Mouse (Mus musculus) CH12.LX (cell line): ENCODE data around the gene Necap1. TPM values are rescaled to one million over a fixed set of nuclear protein-coding genes. Genes with fewer than 3 reads are reported as not detected.

Experiments used
- DNase-seq: peaks from one replicate; pipeline ENCODE4 v3.0.0-alpha.2; 2013; ENCODE audit errors: extremely low read depth
- H3K27ac ChIP-seq: 2 replicates; pipeline ENCODE4 v1.5.1; 2012; ENCODE audit warnings: low read depth, mild to moderate bottlenecking, control low read depth, moderate library complexity; ENCODE audit not compliant: insufficient read depth
- H3K27me3 ChIP-seq: replicated peaks from 2 replicates; pipeline ENCODE3; 2012; ENCODE audit warnings: inconsistent platforms
- H3K36me3 ChIP-seq, 2 experiments: replicated peaks in 1 of 2; 2 replicates each; pipeline versions ENCODE3 to v1.6.1; 2012; ENCODE audit warnings: inconsistent platforms in 1 of 2, low read length in 1 of 2, mild to moderate bottlenecking in 1 of 2, mixed read lengths in 1 of 2, moderate library complexity in 1 of 2; ENCODE audit not compliant: control insufficient read depth in 1 of 2, insufficient read depth in 1 of 2
- H3K4me1 ChIP-seq, 2 experiments: 2 replicates each; pipeline ENCODE4 v1.6.1; 2012; ENCODE audit warnings: inconsistent platforms in 1 of 2, moderate library complexity in 1 of 2; ENCODE audit not compliant: insufficient read depth in 2 of 2, control insufficient read depth in 1 of 2
- H3K4me2 ChIP-seq: 2 replicates; pipeline ENCODE4 v1.6.1; 2012; ENCODE audit warnings: low read depth, mild to moderate bottlenecking, control low read depth; ENCODE audit not compliant: poor library complexity, insufficient read depth, severe bottlenecking
- H3K4me3 ChIP-seq, 3 experiments: fragments of 150-350 bp in 1 of 3; sonication (generic) in 1 of 3; replicated peaks in 1 of 3; 2 replicates each; pipeline versions ENCODE3 to v1.5.1; 2011 to 2012; ENCODE audit warnings: low read depth in 2 of 3, low read length in 2 of 3, mild to moderate bottlenecking in 2 of 3, moderate library complexity in 2 of 3, control low read depth in 1 of 3, improper control_type of control experiment in 1 of 3, inconsistent platforms in 1 of 3, mixed read lengths in 1 of 3; ENCODE audit not compliant: poor library complexity in 1 of 3
- H3K79me2 ChIP-seq: replicated peaks from 2 replicates; pipeline ENCODE4 v1.6.1; 2012; ENCODE audit warnings: mild to moderate bottlenecking, moderate library complexity; ENCODE audit not compliant: control insufficient read depth, poor library complexity, insufficient read depth, severe bottlenecking; ENCODE audit errors: extremely low read depth
- H3K9ac ChIP-seq: 2 replicates; pipeline ENCODE4 v1.6.1; 2012; ENCODE audit warnings: low read depth, mild to moderate bottlenecking, control low read depth, moderate library complexity; ENCODE audit not compliant: insufficient read depth
- H3K9me3 ChIP-seq: replicated peaks from 2 replicates; pipeline ENCODE3; 2012; ENCODE audit warnings: low read length, inconsistent platforms, mixed read lengths
- E2F4 ChIP-seq: IDR thresholded peaks from 2 replicates; pipeline ENCODE4 v1.6.1; 2011; ENCODE audit warnings: low read depth, low read length, improper control_type of control experiment; ENCODE audit not compliant: insufficient replicate concordance
- GABPA ChIP-seq: IDR thresholded peaks from 2 replicates; pipeline ENCODE4 v1.6.1; 2012; ENCODE audit warnings: low read depth, low read length, improper control_type of control experiment, inconsistent platforms; ENCODE audit not compliant: insufficient replicate concordance
- HCFC1 ChIP-seq: IDR thresholded peaks from 2 replicates; pipeline ENCODE4 v1.6.1; 2012; ENCODE audit warnings: low read depth, mild to moderate bottlenecking, inconsistent platforms, low read length, improper control_type of control experiment
- JUN ChIP-seq: IDR thresholded peaks from 2 replicates; pipeline ENCODE4 v1.6.1; 2011; ENCODE audit warnings: low read depth, mild to moderate bottlenecking, low read length, improper control_type of control experiment, moderate library complexity; ENCODE audit not compliant: insufficient read depth
- JUND ChIP-seq: conservative IDR thresholded peaks from 2 replicates; pipeline ENCODE4 v1.6.1; 2011; ENCODE audit warnings: low read depth, low read length, improper control_type of control experiment
- MXI1 ChIP-seq: IDR thresholded peaks from 2 replicates; pipeline ENCODE4 v1.6.1; 2011; ENCODE audit warnings: mild to moderate bottlenecking, low read depth, low read length, improper control_type of control experiment
- MYC ChIP-seq: IDR thresholded peaks from 2 replicates; pipeline ENCODE4 v1.6.1; 2011; ENCODE audit warnings: low read depth, mild to moderate bottlenecking, improper control_type of control experiment, low read length
- PAX5 ChIP-seq: IDR thresholded peaks from 2 replicates; pipeline ENCODE4 v1.6.1; 2012; ENCODE audit warnings: low read length, inconsistent platforms, mixed read lengths
- POLR2A ChIP-seq: IDR thresholded peaks from 2 replicates; pipeline ENCODE4 v1.6.1; 2011; ENCODE audit warnings: low read depth, mild to moderate bottlenecking, improper control_type of control experiment, low read length
- POLR2AphosphoS2 ChIP-seq: IDR thresholded peaks from 2 replicates; pipeline ENCODE4 v1.6.1; 2011; ENCODE audit warnings: low read depth, low read length, improper control_type of control experiment
- RCOR1 ChIP-seq: conservative IDR thresholded peaks from 2 replicates; pipeline ENCODE4 v1.6.1; 2012; ENCODE audit warnings: low read depth, mild to moderate bottlenecking, inconsistent platforms, low read length, improper control_type of control experiment
- TBP ChIP-seq: conservative IDR thresholded peaks from 2 replicates; pipeline ENCODE4 v1.6.1; 2011; ENCODE audit warnings: low read depth, low read length, improper control_type of control experiment
- ZKSCAN1 ChIP-seq: IDR thresholded peaks from 2 replicates; pipeline ENCODE4 v1.6.1; 2012; ENCODE audit warnings: low read depth, inconsistent platforms, low read length, improper control_type of control experiment, borderline replicate concordance
- ZMIZ1 ChIP-seq: IDR thresholded peaks from 2 replicates; pipeline ENCODE4 v1.6.1; 2012; ENCODE audit warnings: low read depth, mild to moderate bottlenecking, inconsistent platforms, low read length, improper control_type of control experiment
- ZNF384 ChIP-seq: IDR thresholded peaks from 2 replicates; pipeline ENCODE4 v1.6.1; 2012; ENCODE audit warnings: low read depth, low read length, improper control_type of control experiment, inconsistent platforms
- dilution Hi-C: fragments of 300-500 bp; cut with MboI; formaldehyde crosslinking; loops from 2 replicates; pipeline ENCODE4 v1.14.3; 2020; ENCODE audit warnings: low sequenced_read_pairs; ENCODE audit not compliant: extremely low pct_unique_long_range_greater_than_20kb, extremely low pct_ligation_motif_present
- in situ Hi-C: fragments of 300-500 bp; cut with MboI; formaldehyde crosslinking; loops from 3 replicates; pipeline ENCODE4 v1.14.3; 2019; ENCODE audit warnings: low sequenced_read_pairs, low pct_ligation_motif_present, low pct_unique_long_range_greater_than_20kb, mixed read lengths
- polyA plus RNA-seq: library from polyadenylated mRNA; unstranded; fragments of >175 nt; gene quantifications from 2 replicates; pipeline ENCODE4 v1.2.1, GENCODE M21; 2012; ENCODE audit warnings: low read depth; ENCODE audit not compliant: insufficient read length
- total RNA-seq, 2 experiments: library from RNA; depleted of rRNA; stranded (reverse); fragments of 300-350 nt in 1 of 2; fragments of >200 nt in 1 of 2; gene quantifications; 2 replicates each; pipeline ENCODE4 v1.2.3; 2012 to 2014

Necap1 gene
- total and polyA plus RNA-seq, 3 experiments: 12.7 to 29.5 (median 26.9) TPM

GRCm38 (mm10) chr6:122881287-122881686, 7.0 kb downstream of the Necap1 start:
- Histone ChIP-seq H3K79me2 (peaks cover 46% of the 10 kb centered on the region), H3K9ac (no peak overlapping the region)
- in situ Hi-C loops: no loop called here

DNA sequence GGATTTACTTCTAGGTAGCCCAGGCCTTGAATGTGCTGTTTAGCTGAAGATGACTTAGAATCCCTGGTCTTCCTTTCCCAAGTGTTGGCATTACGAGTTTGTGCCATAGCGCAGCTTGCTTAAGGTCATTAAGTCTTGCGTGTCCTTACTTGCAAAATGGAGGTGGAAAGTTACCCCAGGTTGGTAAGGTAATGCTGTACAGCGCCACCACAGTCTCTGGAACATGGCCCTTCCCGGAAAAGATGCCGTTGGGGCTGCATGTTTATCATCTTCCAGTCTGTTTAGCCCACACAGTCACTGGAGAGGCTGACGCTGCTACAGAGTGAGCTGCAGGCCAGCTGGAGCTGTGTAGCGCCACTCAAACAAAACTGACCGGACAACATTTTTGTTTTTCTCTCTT, 9.3 kb downstream of the Necap1 start:
- no peak for DNase-seq
- dilution Hi-C loops (no loop called here), in situ Hi-C loops (no loop called here)
- Histone ChIP-seq H3K4me1 (peaks cover 4 to 23% of the 10 kb centered on the region in 2 experiments), H3K36me3 (peaks cover 82 to 97% of the 10 kb centered on the region in 2 experiments), H3K4me3 (no peak overlapping the region), H3K79me2 (peaks cover 23% of the 10 kb centered on the region), H3K27ac (no peak overlapping the region), H3K27me3 (no peaks in the 10 kb centered on the region), H3K9me3 (peaks cover 13% of the 10 kb centered on the region), H3K9ac (no peak overlapping the region), H3K4me2 (no peak overlapping the region)
- TF ChIP-seq E2F4: no peak
- TF ChIP-seq POLR2A: no peak
- no peak for TF ChIP-seq HCFC1

More at GRCm38 (mm10) chr6:122881287-122881686, 7.0 kb downstream of the Necap1 start:
- no peaks in the 10 kb centered on the region for H3K27me3 ChIP-seq
- peaks cover 6 to 46% of the 10 kb centered on the region in 2 experiments for H3K4me1 ChIP-seq
- no peak overlapping the region for H3K27ac ChIP-seq
- H3K9me3 ChIP-seq: no peaks in the 10 kb centered on the region
- dilution Hi-C loops: no loop called here
- no peak for DNase-seq
- peaks cover 71 to 97% of the 10 kb centered on the region in 2 experiments for H3K36me3 ChIP-seq
- no peak overlapping the region for H3K4me3 ChIP-seq
- H3K4me2 ChIP-seq: no peak overlapping the region
- no peak for TF ChIP-seq ZMIZ1
- TF ChIP-seq PAX5: no peak
- TF ChIP-seq JUND: no peak
- TF ChIP-seq TBP: no peak
- TF ChIP-seq MXI1: no peak
- no peak for TF ChIP-seq ZKSCAN1
- no peak for TF ChIP-seq RCOR1
- no peak for TF ChIP-seq ZNF384
- TF ChIP-seq GABPA: no peak
- no peak for TF ChIP-seq JUN

DNA sequence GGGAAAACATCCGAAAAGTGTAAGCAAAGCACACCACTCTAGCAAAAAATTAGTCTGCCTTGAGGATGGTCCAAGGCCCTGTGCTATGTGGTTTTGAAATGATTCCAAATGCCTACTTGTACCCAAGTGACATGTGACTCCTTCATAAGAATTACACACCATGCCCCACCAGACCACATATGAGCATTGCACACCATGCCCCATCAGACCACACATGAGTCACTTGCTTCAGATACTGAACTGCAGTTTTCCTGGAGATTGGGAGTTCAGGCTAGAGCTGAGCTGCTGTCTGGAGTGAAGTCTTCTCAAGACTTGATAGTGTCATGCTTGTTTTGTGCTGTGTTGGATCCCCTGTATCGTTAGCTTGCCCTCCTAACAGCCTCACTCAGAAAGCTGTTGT, 15.3 kb downstream of the Necap1 start:
- no peak overlapping the region for H3K4me3 ChIP-seq
- H3K27ac ChIP-seq: no peak overlapping the region; the same call in 1 of the 2 replicates
- in situ Hi-C loops: no loop called here
- no peaks in the 10 kb centered on the region for H3K4me1 ChIP-seq
- no peak overlapping the region for H3K4me2 ChIP-seq
- H3K36me3 ChIP-seq: peaks cover 55 to 79% of the 10 kb centered on the region in 2 experiments
- peaks cover 13% of the 10 kb centered on the region for H3K9me3 ChIP-seq
- H3K27me3 ChIP-seq: no peaks in the 10 kb centered on the region
- no peaks in the 10 kb centered on the region for H3K79me2 ChIP-seq
- no peak for TF ChIP-seq MYC
- peak; percentile 51; the same call in 1 of the 2 replicates for TF ChIP-seq POLR2AphosphoS2
- DNase-seq: no peak
- H3K9ac ChIP-seq: no peak overlapping the region
- dilution Hi-C loops: no loop called here
